Comparison of ENCODE assay signal across 13 mouse cellular contexts in the genomic region with DNA sequence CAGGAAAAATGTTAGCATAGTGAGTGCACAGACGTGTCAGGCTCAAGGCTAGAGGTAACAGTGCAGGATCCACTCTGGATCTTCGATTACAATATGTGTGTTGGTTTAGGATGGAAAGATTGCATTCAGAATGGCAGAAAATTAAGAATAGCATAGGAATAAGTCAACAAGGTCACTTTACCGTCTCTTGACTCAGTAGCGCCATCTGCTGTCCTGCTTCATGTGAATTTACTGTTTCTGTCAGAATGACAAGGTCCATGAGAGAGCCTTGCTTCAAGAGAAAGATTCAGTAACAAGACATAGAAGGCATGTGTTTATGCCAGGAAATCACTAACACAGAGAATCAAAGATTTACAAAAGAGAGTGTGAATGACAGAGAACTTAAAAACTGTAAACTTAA. TPM values are rescaled to one million over a fixed set of nuclear protein-coding genes. Genes with fewer than 3 reads are reported as not detected.
A peak's percentile ranks its signal among the peaks of the same experiment; 100 is the strongest.
DNase-seq lines count a peak whose midpoint lies in the region; ATAC-seq and TF ChIP-seq lines count a peak whose summit lies in the region.
"Had no signal": no experiment of that assay in that cellular context is flagged by ENCODE, and none has a peak within 500 bp of the region (broad histone marks: within the 10 kb centered on the region; RNA-seq: fewer than 3 reads in every experiment).

No protein-coding gene starts in this region.

- peak; percentile 52 for DNase-seq in intestine, embryonic 14.5 days (ENCODE audit: low spot score)
- no peak for DNase-seq in testis, postnatal 14 days (ENCODE audit: low spot score)
- DNase-seq in adrenal gland, postnatal 10 days, result peak; percentile 47
- DNase-seq in mesoderm, embryonic 11.5 days (ENCODE audit: low read depth, low spot score), result peak; percentile 53
- DNase-seq in ovary, adult 18-20 months (ENCODE audit: low spot score), result no peak
- DNase-seq in layer of hippocampus, postnatal 36 days, result no peak
- DNase-seq: cerebellum, adult 9-10 months had no signal

- H3K9ac ChIP-seq in intestine, embryonic 14.5 days (ENCODE audit: low read length), result no peak overlapping the region
- H3K9ac ChIP-seq in intestine, embryonic 16.5 days (ENCODE audit: low read depth, low read length), result no peak overlapping the region
- H3K9ac ChIP-seq: limb, embryonic 13.5 days had no signal

- H3K4me3 ChIP-seq in intestine, embryonic 14.5 days (ENCODE audit: low read depth, low read length), result no peak overlapping the region
- no peak overlapping the region for H3K4me3 ChIP-seq in intestine, embryonic 16.5 days (ENCODE audit: low read length)
- no peak overlapping the region for H3K4me3 ChIP-seq in testis, adult 2 months (ENCODE audit: control insufficient read depth, low read depth, low read length)
- H3K4me3 ChIP-seq: erythroblast, embryonic 14.5 days; limb, embryonic 13.5 days had no signal

- no peaks in the 10 kb centered on the region for H3K4me1 ChIP-seq in intestine, embryonic 14.5 days (replicated peaks; ENCODE audit: control insufficient read depth, insufficient read depth, low read length)
- H3K4me1 ChIP-seq in intestine, embryonic 16.5 days (ENCODE audit: control insufficient read depth, insufficient read depth, low read length), result no peaks in the 10 kb centered on the region
- H3K4me1 ChIP-seq in testis, adult 2 months (ENCODE audit: control insufficient read depth, insufficient read depth, low read length), result no peaks in the 10 kb centered on the region
- H3K4me1 ChIP-seq: limb, embryonic 13.5 days had no signal

- no peaks in the 10 kb centered on the region for H3K27me3 ChIP-seq in intestine, embryonic 14.5 days (replicated peaks; ENCODE audit: control insufficient read depth, insufficient read depth, low read length)
- H3K27me3 ChIP-seq in intestine, embryonic 16.5 days (replicated peaks; ENCODE audit: control insufficient read depth, insufficient read depth, low read length), result no peaks in the 10 kb centered on the region
- H3K27me3 ChIP-seq in testis, adult 2 months (ENCODE audit: control insufficient read depth, insufficient read depth, low read length), result no peaks in the 10 kb centered on the region
- H3K27me3 ChIP-seq: limb, embryonic 13.5 days had no signal

- no peaks in the 10 kb centered on the region for H3K36me3 ChIP-seq in intestine, embryonic 14.5 days (ENCODE audit: control insufficient read depth, insufficient read depth, low read length)
- no peaks in the 10 kb centered on the region for H3K36me3 ChIP-seq in intestine, embryonic 16.5 days (ENCODE audit: control insufficient read depth, insufficient read depth, low read length)
- H3K36me3 ChIP-seq in testis, adult 2 months (ENCODE audit: control insufficient read depth, insufficient read depth, low read length), result no peaks in the 10 kb centered on the region
- H3K36me3 ChIP-seq: limb, embryonic 13.5 days had no signal

- ATAC-seq in intestine, embryonic 14.5 days (replicated peaks; ENCODE audit: low FRiP score, low TSS enrichment, low read depth), result no peak
- ATAC-seq in intestine, embryonic 16.5 days, result no peak
- ATAC-seq: midbrain, embryonic 16.5 days had no signal

- H3K27ac ChIP-seq in intestine, embryonic 14.5 days (ENCODE audit: low read depth), result no peak overlapping the region
- H3K27ac ChIP-seq in intestine, embryonic 16.5 days (ENCODE audit: low read length), result no peak overlapping the region
- H3K27ac ChIP-seq in testis, adult 2 months (ENCODE audit: control insufficient read depth, insufficient read depth, low read depth, low read length), result no peak overlapping the region
- H3K27ac ChIP-seq: limb, embryonic 13.5 days had no signal

- no peaks in the 10 kb centered on the region for H3K9me3 ChIP-seq in intestine, embryonic 14.5 days (ENCODE audit: control insufficient read depth, low read length)
- no peaks in the 10 kb centered on the region for H3K9me3 ChIP-seq in intestine, embryonic 16.5 days (ENCODE audit: control insufficient read depth, low read length)

- no peak for TF ChIP-seq POLR2A in testis, adult 2 months (IDR thresholded peaks at IDR 0.05; ENCODE audit: control insufficient read depth, low read depth, low read length)

- 40% methylated on average over 4 of the region's 4 CpGs for WGBS in intestine, embryonic 14.5 days
- 38% methylated on average over 4 of the region's 4 CpGs for WGBS in intestine, embryonic 16.5 days

- peak; percentile 13; the same call in 1 of the 2 replicates for TF ChIP-seq CTCF in testis, adult 2 months (IDR thresholded peaks at IDR 0.05; ENCODE audit: control insufficient read depth, insufficient read depth, insufficient replicate concordance, low read depth, low read length)

- H3K4me2 ChIP-seq in intestine, embryonic 14.5 days (ENCODE audit: low read length), result no peak overlapping the region
- H3K4me2 ChIP-seq in intestine, embryonic 16.5 days (ENCODE audit: low read depth, low read length), result no peak overlapping the region
- H3K4me2 ChIP-seq: limb, embryonic 13.5 days had no signal

RNA-seq across cellular contexts. Expression of gene Gm14851, which starts 2.7 kb away (rescaled TPM):
- polyA plus RNA-seq in intestine, embryonic 14.5 days (2014; fragmentation: Nextera tagmentation; extraction: Ambion mirVana), result not detected in 2 replicates
- not detected in 2 replicates for polyA plus RNA-seq in intestine, embryonic 16.5 days (2015; fragmentation: Nextera tagmentation; extraction: Ambion mirVana)
- polyA plus RNA-seq in testis, adult 2 months (2012; rRNA removed), result not detected in 2 replicates
- total RNA-seq in adrenal gland, postnatal 10 days (2021), result not detected
- not detected for total RNA-seq in layer of hippocampus, postnatal 36 days (2021)
- total RNA-seq: granulocyte monocyte progenitor cell, adult 5-6 weeks had no signal
- polyA plus RNA-seq: erythroblast, embryonic 14.5 days; limb, embryonic 13.5 days; midbrain, embryonic 16.5 days had no signal

RNA-seq across cellular contexts. Expression of gene Defa25, which starts 8.9 kb away (rescaled TPM):
- polyA plus RNA-seq in intestine, embryonic 14.5 days (2014; fragmentation: Nextera tagmentation; extraction: Ambion mirVana), result not detected in 2 replicates
- polyA plus RNA-seq in intestine, embryonic 16.5 days (2015; fragmentation: Nextera tagmentation; extraction: Ambion mirVana), result not detected in 2 replicates
- polyA plus RNA-seq in testis, adult 2 months (2012; rRNA removed), result not detected in 2 replicates
- total RNA-seq in adrenal gland, postnatal 10 days (2021), result not detected
- not detected for total RNA-seq in layer of hippocampus, postnatal 36 days (2021)
- total RNA-seq: granulocyte monocyte progenitor cell, adult 5-6 weeks had no signal
- polyA plus RNA-seq: erythroblast, embryonic 14.5 days; limb, embryonic 13.5 days; midbrain, embryonic 16.5 days had no signal

RNA-seq across cellular contexts. Expression of gene Defa35, which starts 28.3 kb away (rescaled TPM):
- polyA plus RNA-seq in intestine, embryonic 14.5 days (2014; fragmentation: Nextera tagmentation; extraction: Ambion mirVana), result not detected in 2 replicates
- not detected in 2 replicates for polyA plus RNA-seq in intestine, embryonic 16.5 days (2015; fragmentation: Nextera tagmentation; extraction: Ambion mirVana)
- not detected in 2 replicates for polyA plus RNA-seq in testis, adult 2 months (2012; rRNA removed)
- not detected for total RNA-seq in adrenal gland, postnatal 10 days (2021)
- not detected for total RNA-seq in layer of hippocampus, postnatal 36 days (2021)
- total RNA-seq: granulocyte monocyte progenitor cell, adult 5-6 weeks had no signal
- polyA plus RNA-seq: erythroblast, embryonic 14.5 days; limb, embryonic 13.5 days; midbrain, embryonic 16.5 days had no signal

RNA-seq across cellular contexts. Expression of gene Defa23, which starts 38.3 kb away (rescaled TPM):
- polyA plus RNA-seq in intestine, embryonic 14.5 days (2014; fragmentation: Nextera tagmentation; extraction: Ambion mirVana), result 0.52 TPM in 1 of 2 replicates, not detected in the other
- 0.53 TPM in 1 of 2 replicates, not detected in the other for polyA plus RNA-seq in intestine, embryonic 16.5 days (2015; fragmentation: Nextera tagmentation; extraction: Ambion mirVana)
- 0.40 and 0.47 TPM in 2 replicates for polyA plus RNA-seq in testis, adult 2 months (2012; rRNA removed)
- not detected for total RNA-seq in adrenal gland, postnatal 10 days (2021)
- not detected for total RNA-seq in layer of hippocampus, postnatal 36 days (2021)
- total RNA-seq: granulocyte monocyte progenitor cell, adult 5-6 weeks had no signal
- polyA plus RNA-seq: erythroblast, embryonic 14.5 days; limb, embryonic 13.5 days; midbrain, embryonic 16.5 days had no signal

RNA-seq across cellular contexts. Expression of gene Defa30, which starts 41.3 kb away (rescaled TPM):
- polyA plus RNA-seq in intestine, embryonic 14.5 days (2014; fragmentation: Nextera tagmentation; extraction: Ambion mirVana), result not detected in 2 replicates
- 0.69 and 1.5 TPM in 2 replicates for polyA plus RNA-seq in intestine, embryonic 16.5 days (2015; fragmentation: Nextera tagmentation; extraction: Ambion mirVana)
- not detected in 2 replicates for polyA plus RNA-seq in testis, adult 2 months (2012; rRNA removed)
- not detected for total RNA-seq in adrenal gland, postnatal 10 days (2021)
- total RNA-seq in layer of hippocampus, postnatal 36 days (2021), result not detected
- total RNA-seq: granulocyte monocyte progenitor cell, adult 5-6 weeks had no signal
- polyA plus RNA-seq: erythroblast, embryonic 14.5 days; limb, embryonic 13.5 days; midbrain, embryonic 16.5 days had no signal

Comparison
In these comparisons a context has a peak if more than half of its experiments do, and no peak if none do; other contexts are left out.
1. DNase-seq: peak in intestine, embryonic 14.5 days (single experiment), adrenal gland, postnatal 10 days (single experiment) and mesoderm, embryonic 11.5 days (single experiment); none in testis, postnatal 14 days (single experiment), ovary, adult 18-20 months (single experiment) and layer of hippocampus, postnatal 36 days (0 of 2).